Mouse (Mus musculus) neural tube, embryonic 13.5 days (tissue): Measurements from ENCODE around the gene Tbxas1. TPM values are rescaled to one million over a fixed set of nuclear protein-coding genes. Genes with fewer than 3 reads are reported as not detected.

Source experiments
- ATAC-seq: fragments of 200-750 bp; cut with Nextera tagmentation; 2 replicates; pipeline ENCODE4 v1.8.0; 2017; ENCODE audit warnings: low read depth, mild to moderate bottlenecking, moderate TSS enrichment, moderate library complexity
- H3K27ac ChIP-seq: fragments of 300-500 bp; sonication (generic); replicated peaks from 2 replicates; pipeline ENCODE4 v1.5.1; 2015; ENCODE audit warnings: moderate library complexity, mild to moderate bottlenecking, inconsistent platforms
- H3K27me3 ChIP-seq: fragments of 300-500 bp; sonication (generic); 2 replicates; pipeline ENCODE4 v1.6.1; 2015; ENCODE audit warnings: mild to moderate bottlenecking, inconsistent platforms
- H3K36me3 ChIP-seq: fragments of 300-500 bp; sonication (generic); 2 replicates; pipeline ENCODE4 v1.6.1; 2015; ENCODE audit warnings: mild to moderate bottlenecking, inconsistent platforms
- H3K4me1 ChIP-seq: fragments of 300-500 bp; sonication (generic); replicated peaks from 2 replicates; pipeline ENCODE4 v1.6.1; 2015; ENCODE audit warnings: inconsistent platforms
- H3K4me2 ChIP-seq: fragments of 300-500 bp; sonication (generic); 2 replicates; pipeline ENCODE4 v1.6.1; 2015; ENCODE audit warnings: inconsistent platforms, mild to moderate bottlenecking, moderate library complexity
- H3K4me3 ChIP-seq: fragments of 300-500 bp; sonication (generic); 2 replicates; pipeline ENCODE4 v1.5.1; 2015; ENCODE audit warnings: mild to moderate bottlenecking, inconsistent platforms
- H3K9ac ChIP-seq: fragments of 300-500 bp; sonication (generic); 2 replicates; pipeline ENCODE4 v1.6.1; 2015; ENCODE audit warnings: moderate library complexity, mild to moderate bottlenecking, inconsistent platforms
- H3K9me3 ChIP-seq: fragments of 300-500 bp; sonication (generic); 2 replicates; pipeline ENCODE4 v1.6.1; 2016; ENCODE audit warnings: inconsistent platforms
- WGBS: fragments of 180-500 bp; shearing (Covaris S2); methylation state at CpG from one replicate; pipeline ENCODE4 v1.1.7; 2015; 5-methylcytosine and 5-hydroxymethylcytosine counted together
- polyA plus RNA-seq: library from polyadenylated mRNA; unstranded; fragments of >200 nt; fragmentation: Nextera tagmentation; extraction: Ambion mirVana; gene quantifications from 2 replicates; pipeline ENCODE4 v1.2.1, GENCODE M21; 2015

The Tbxas1 gene
- polyA plus RNA-seq, 1 experiment from 2014 or later = 2.5 TPM

- Histone ChIP-seq H3K27ac (peak overlapping the region; percentile 38), H3K4me3 (no peak overlapping the region), H3K27me3 (no peaks in the 10 kb centered on the region), H3K36me3 (no peaks in the 10 kb centered on the region), H3K9ac (no peak overlapping the region), H3K4me2 (no peak overlapping the region), H3K9me3 (no peaks in the 10 kb centered on the region), H3K4me1 (peaks cover 15% of the 10 kb centered on the region; the same call in 1 of the 2 replicates)
- no peak for ATAC-seq
- 78% methylated on average over 1 of the region's 1 CpGs for WGBS
Observed at GRCm38 (mm10) chr6:39021909-39022308, 146.7 kb downstream of the Tbxas1 start.

GRCm38 (mm10) chr6:39022461-39023181, 147.4 kb downstream of the Tbxas1 start:
- Histone ChIP-seq H3K9me3 (no peaks in the 10 kb centered on the region), H3K27ac (peak overlapping the region; percentile 77), H3K4me2 (no peak overlapping the region), H3K9ac (no peak overlapping the region), H3K27me3 (no peaks in the 10 kb centered on the region), H3K4me3 (no peak overlapping the region), H3K36me3 (no peaks in the 10 kb centered on the region), H3K4me1 (peaks cover 15% of the 10 kb centered on the region; the same call in 1 of the 2 replicates)
- no peak; the same call in 1 of the 2 replicates for ATAC-seq
- WGBS = 35% methylated on average over 7 of the region's 7 CpGs

GRCm38 (mm10) chr6:39024631-39025030, 149.4 kb downstream of the Tbxas1 start:
- Histone ChIP-seq H3K4me3 (no peak overlapping the region), H3K36me3 (no peaks in the 10 kb centered on the region), H3K27ac (0 out of 2 replicates have a peak overlapping the region, but pooled peaks have one; percentile 33), H3K9ac (no peak overlapping the region), H3K9me3 (no peaks in the 10 kb centered on the region), H3K4me2 (no peak overlapping the region), H3K4me1 (peaks cover 15% of the 10 kb centered on the region; the same call in 1 of the 2 replicates), H3K27me3 (no peaks in the 10 kb centered on the region)
- WGBS = 61% methylated on average over 4 of the region's 4 CpGs
- ATAC-seq = no peak

GRCm38 (mm10) chr6:39025038-39025437, 149.8 kb downstream of the Tbxas1 start:
- Histone ChIP-seq H3K4me1 (peaks cover 15% of the 10 kb centered on the region; the same call in 1 of the 2 replicates), H3K4me2 (no peak overlapping the region), H3K36me3 (no peaks in the 10 kb centered on the region), H3K9me3 (no peaks in the 10 kb centered on the region), H3K27me3 (no peaks in the 10 kb centered on the region), H3K27ac (0 out of 2 replicates have a peak overlapping the region, but pooled peaks have one; percentile 33), H3K9ac (no peak overlapping the region), H3K4me3 (no peak overlapping the region)
- no peak for ATAC-seq
- 76% methylated on average over 7 of the region's 7 CpGs for WGBS

- no peak overlapping the region for H3K27ac ChIP-seq
- no peak overlapping the region for H3K4me2 ChIP-seq
- ATAC-seq = no peak
- H3K9me3 ChIP-seq = no peaks in the 10 kb centered on the region
- H3K36me3 ChIP-seq = no peaks in the 10 kb centered on the region
- no peak overlapping the region for H3K4me3 ChIP-seq
- H3K27me3 ChIP-seq = no peaks in the 10 kb centered on the region
- no peaks in the 10 kb centered on the region; the same call in 1 of the 2 replicates for H3K4me1 ChIP-seq
- 68% methylated on average over 4 of the region's 4 CpGs for WGBS
- no peak overlapping the region for H3K9ac ChIP-seq
Observed at GRCm38 (mm10) chr6:39030714-39031113, 155.5 kb downstream of the Tbxas1 start.

- Histone ChIP-seq H3K4me2 (no peak overlapping the region), H3K4me3 (no peak overlapping the region), H3K9me3 (no peaks in the 10 kb centered on the region), H3K9ac (no peak overlapping the region), H3K27me3 (no peaks in the 10 kb centered on the region), H3K4me1 (no peaks in the 10 kb centered on the region; the same call in 1 of the 2 replicates), H3K27ac (no peak overlapping the region), H3K36me3 (no peaks in the 10 kb centered on the region)
- ATAC-seq = no peak
- WGBS = 78% methylated on average over 7 of the region's 7 CpGs
Observed at GRCm38 (mm10) chr6:39033676-39034075, 158.5 kb downstream of the Tbxas1 start.

GRCm38 (mm10) chr6:39035039-39035438, 159.8 kb downstream of the Tbxas1 start:
- Histone ChIP-seq H3K4me1 (peaks cover 8% of the 10 kb centered on the region), H3K27me3 (no peaks in the 10 kb centered on the region), H3K27ac (no peak overlapping the region), H3K36me3 (no peaks in the 10 kb centered on the region), H3K9me3 (no peaks in the 10 kb centered on the region), H3K4me2 (no peak overlapping the region), H3K9ac (no peak overlapping the region), H3K4me3 (no peak overlapping the region)
- WGBS = 92% methylated on average over 6 of the region's 6 CpGs
- ATAC-seq = no peak

- no peaks in the 10 kb centered on the region for H3K27me3 ChIP-seq
- no peak overlapping the region for H3K4me3 ChIP-seq
- 77% methylated on average over 4 of the region's 4 CpGs for WGBS
- no peak overlapping the region for H3K9ac ChIP-seq
- no peak overlapping the region for H3K4me2 ChIP-seq
- no peak overlapping the region for H3K27ac ChIP-seq
- ATAC-seq = no peak
- no peaks in the 10 kb centered on the region for H3K9me3 ChIP-seq
- H3K36me3 ChIP-seq = no peaks in the 10 kb centered on the region
- peaks cover 8% of the 10 kb centered on the region for H3K4me1 ChIP-seq
Observed at GRCm38 (mm10) chr6:39036204-39036603, 161.0 kb downstream of the Tbxas1 start.

- Histone ChIP-seq H3K4me2 (no peak overlapping the region), H3K9me3 (no peaks in the 10 kb centered on the region), H3K27ac (no peak overlapping the region), H3K27me3 (no peaks in the 10 kb centered on the region), H3K9ac (no peak overlapping the region), H3K36me3 (no peaks in the 10 kb centered on the region), H3K4me3 (no peak overlapping the region), H3K4me1 (peaks cover 8% of the 10 kb centered on the region)
- 88% methylated on average over 9 of the region's 9 CpGs for WGBS
- ATAC-seq = no peak
Observed at GRCm38 (mm10) chr6:39040451-39040850, 165.2 kb downstream of the Tbxas1 start.

GRCm38 (mm10) chr6:39049141-39049540, 173.9 kb downstream of the Tbxas1 start:
- no peak overlapping the region for H3K27ac ChIP-seq
- no peaks in the 10 kb centered on the region for H3K27me3 ChIP-seq
- H3K36me3 ChIP-seq = no peaks in the 10 kb centered on the region
- H3K4me2 ChIP-seq = no peak overlapping the region
- H3K9me3 ChIP-seq = no peaks in the 10 kb centered on the region
- WGBS = 69% methylated on average over 5 of the region's 5 CpGs
- ATAC-seq = no peak
- peaks cover 4% of the 10 kb centered on the region; the same call in 1 of the 2 replicates for H3K4me1 ChIP-seq
- no peak overlapping the region for H3K4me3 ChIP-seq
- H3K9ac ChIP-seq = 0 out of 2 replicates have a peak overlapping the region, but pooled peaks have one; percentile 13

GRCm38 (mm10) chr6:39050836-39051235, 175.6 kb downstream of the Tbxas1 start:
- Histone ChIP-seq H3K27me3 (no peaks in the 10 kb centered on the region), H3K9me3 (no peaks in the 10 kb centered on the region), H3K9ac (no peak overlapping the region), H3K4me1 (peaks cover 21% of the 10 kb centered on the region), H3K36me3 (no peaks in the 10 kb centered on the region), H3K27ac (no peak overlapping the region), H3K4me2 (no peak overlapping the region), H3K4me3 (no peak overlapping the region)
- ATAC-seq = no peak
- WGBS = 76% methylated on average over 6 of the region's 6 CpGs

GRCm38 (mm10) chr6:39051799-39052556, 176.8 kb downstream of the Tbxas1 start:
- Histone ChIP-seq H3K4me2 (no peak overlapping the region), H3K36me3 (no peaks in the 10 kb centered on the region), H3K27me3 (no peaks in the 10 kb centered on the region), H3K27ac (no peak overlapping the region), H3K4me3 (no peak overlapping the region), H3K9me3 (no peaks in the 10 kb centered on the region), H3K4me1 (peaks cover 25% of the 10 kb centered on the region), H3K9ac (no peak overlapping the region)
- 80% methylated on average over 9 of the region's 9 CpGs for WGBS
- no peak for ATAC-seq
